Mouse (Mus musculus): ENCODE data around the gene Pip5k1c.

The Pip5k1c gene

DNA sequence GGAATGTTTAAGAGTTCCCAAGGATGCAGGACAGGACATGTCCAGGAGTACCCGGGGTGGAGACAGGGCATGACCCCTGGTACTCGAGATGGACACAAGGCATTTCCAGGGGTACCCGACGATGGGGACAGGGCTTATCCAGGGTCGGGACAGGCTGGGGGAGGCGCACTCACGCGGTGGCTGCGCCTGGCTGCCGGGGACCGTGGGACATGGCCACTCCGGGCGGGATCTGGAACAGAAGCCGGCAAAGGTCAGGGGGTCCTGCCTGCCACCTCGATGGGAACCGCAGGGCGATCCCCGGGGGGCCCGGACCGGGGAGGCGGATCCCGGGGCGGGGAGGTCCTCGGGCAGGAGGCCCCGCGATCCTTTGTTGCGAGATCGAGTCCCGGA, 57.2 kb downstream of the Pip5k1c start:
- DNase-seq (ENCODE audit: low spot score): no peak

DNA sequence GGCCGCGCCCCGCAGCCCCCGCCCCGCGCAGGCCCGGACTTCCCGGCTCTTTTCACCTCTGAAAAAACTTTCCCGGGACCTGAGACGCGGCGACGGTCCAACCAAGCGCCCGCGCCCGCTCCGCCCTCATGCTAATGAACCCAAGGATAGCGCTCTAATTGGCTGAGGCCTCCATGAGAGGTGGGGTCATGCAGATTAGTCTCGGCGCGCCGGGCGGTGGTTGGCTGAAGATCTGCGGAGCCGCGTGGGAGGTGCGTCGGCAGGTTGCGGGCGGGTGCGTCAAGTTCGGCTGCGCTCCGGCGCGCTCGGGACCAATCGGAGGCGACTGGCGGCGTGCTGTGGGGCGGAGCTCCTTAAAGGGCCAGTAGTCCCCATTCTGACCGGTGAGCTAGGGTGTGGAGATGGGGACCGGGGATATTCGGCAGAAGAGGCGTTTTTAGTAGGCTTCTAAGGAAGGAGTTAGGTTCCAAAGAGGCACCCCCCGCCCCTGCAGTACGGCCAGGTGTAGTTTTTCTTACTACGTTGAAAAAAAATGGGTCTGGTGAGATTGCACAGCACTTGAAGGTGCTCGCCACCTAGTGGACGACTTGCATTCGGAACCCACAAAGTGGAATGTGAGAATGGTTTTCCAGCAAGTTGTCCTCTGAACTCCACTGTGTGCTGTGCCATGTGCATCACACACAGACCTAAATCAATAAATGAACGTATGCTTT, 57.7 kb downstream of the Pip5k1c start, which contains the start of gene Hmg20b:
Hmg20b (minus strand) TSS at position 130 of the 713 bp plus-strand sequence.
- peak; percentile 96 for DNase-seq (ENCODE audit: low spot score)

DNA sequence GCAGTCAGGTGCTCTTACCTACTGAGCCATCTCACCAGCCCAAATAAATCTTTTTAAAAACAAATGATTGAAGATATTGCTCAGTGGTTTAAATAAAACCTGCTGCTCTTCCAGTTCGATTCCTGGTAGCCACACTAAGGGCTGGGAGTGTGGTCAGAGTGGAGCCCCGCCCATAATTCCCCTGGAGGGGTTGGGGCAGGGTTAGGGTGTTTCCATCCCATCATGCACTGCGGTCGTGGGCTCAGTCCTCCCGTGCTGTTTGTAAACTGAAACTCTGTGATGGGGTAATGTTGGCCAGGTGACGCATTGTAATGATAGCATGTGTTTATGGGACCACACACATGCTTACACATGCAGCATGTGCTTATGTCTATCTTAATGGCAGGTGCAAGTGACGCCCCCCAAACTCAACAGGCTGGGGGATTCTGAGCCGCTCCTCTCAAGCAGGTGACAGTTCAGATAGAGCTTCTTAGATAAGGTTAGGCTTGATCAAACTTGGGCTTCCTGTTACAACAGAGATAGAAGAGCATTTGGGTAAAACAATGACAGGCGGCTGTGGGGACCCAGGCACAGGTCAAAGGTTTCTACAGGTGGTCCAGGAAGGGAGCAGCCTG, 59.0 kb downstream of the Pip5k1c start:
- no peak for DNase-seq (ENCODE audit: low spot score)

DNA sequence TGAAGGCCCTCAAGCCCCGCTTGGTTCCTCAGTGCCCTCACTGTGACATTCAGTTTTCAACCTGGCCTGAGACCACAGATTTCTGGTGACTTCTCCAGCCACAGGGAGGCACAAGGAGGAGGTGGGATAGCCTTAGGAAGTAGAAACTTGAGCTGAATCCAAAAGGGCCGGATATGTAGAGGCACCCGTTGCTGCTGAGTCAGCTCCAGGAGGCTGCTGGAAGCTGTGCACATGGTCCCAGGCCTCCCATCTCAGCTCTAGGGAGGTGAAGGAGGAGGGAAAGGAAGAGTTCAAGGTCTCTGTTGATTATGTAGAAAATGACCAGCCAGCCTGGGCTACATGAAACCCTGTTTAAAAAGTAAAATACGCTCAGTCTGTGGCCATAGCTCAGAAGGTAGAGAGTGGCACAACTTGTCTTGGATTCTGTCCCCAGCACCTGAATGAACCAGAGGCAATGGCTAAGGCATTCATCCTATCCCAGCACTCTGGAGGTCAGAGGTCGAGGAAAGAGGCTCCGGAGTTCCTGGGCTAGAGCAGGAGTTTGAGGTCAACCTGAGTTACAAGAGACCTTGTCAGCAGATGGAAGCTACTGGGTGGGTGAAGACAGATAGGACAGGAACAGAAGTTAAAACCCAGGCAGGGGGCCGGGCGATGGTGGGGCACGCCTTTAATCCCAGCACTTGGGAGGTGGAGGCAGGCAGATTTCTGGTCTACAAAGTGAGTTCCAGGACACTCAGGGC, 62.1 kb downstream of the Pip5k1c start:
- DNase-seq (ENCODE audit: low spot score): no peak

DNA sequence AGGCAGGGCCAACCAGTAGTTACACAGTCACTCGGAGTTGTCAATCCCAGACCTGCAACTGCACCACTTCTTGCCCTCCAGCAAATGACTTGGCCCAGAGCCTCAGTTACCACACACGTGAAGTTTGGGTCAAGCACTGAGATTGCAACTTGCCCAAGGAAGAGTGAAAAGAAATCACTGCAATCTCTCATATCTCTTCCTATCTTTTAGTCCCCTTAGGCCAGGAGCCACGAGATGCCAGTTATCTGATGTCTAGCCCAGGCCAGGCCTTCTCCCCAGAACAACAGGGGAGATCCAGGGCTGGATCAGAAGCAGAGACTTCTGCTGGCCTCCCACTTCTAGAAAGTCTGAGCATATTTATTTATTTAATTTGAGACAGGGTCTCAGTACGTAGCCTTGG, 62.8 kb downstream of the Pip5k1c start:
- no peak for DNase-seq (ENCODE audit: low spot score)

DNA sequence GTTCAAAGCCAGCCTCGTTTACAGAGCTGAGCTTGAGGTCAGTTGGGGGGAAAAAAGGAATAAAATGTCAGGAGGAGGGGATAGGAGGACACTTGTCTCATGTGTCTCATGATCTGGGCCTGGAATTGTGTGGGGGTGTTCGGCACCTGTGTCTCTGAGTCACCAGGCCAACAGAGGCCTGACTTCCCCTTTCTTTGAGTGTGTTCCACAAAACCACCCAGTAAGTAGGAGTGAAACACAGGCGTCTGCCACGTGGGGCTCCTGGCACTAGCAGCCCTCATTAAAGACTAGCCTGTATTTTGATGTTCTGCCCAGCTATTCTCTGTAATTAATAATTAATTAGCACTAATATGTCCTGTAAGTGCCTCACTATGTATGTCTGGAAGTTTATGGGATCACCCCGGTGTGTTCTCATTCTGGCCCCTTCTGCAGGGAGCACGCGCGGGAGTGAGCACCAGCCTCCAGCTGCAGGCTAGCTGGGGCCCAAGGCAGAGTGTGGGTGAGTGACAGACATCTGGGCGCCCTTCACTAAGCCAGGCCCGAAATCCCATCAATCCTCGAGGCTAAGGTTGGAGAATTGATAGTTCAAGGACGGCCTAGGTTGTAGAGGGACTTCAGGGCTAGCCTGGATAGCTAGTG, 63.7 kb downstream of the Pip5k1c start:
- no peak for DNase-seq (ENCODE audit: low spot score)

DNA sequence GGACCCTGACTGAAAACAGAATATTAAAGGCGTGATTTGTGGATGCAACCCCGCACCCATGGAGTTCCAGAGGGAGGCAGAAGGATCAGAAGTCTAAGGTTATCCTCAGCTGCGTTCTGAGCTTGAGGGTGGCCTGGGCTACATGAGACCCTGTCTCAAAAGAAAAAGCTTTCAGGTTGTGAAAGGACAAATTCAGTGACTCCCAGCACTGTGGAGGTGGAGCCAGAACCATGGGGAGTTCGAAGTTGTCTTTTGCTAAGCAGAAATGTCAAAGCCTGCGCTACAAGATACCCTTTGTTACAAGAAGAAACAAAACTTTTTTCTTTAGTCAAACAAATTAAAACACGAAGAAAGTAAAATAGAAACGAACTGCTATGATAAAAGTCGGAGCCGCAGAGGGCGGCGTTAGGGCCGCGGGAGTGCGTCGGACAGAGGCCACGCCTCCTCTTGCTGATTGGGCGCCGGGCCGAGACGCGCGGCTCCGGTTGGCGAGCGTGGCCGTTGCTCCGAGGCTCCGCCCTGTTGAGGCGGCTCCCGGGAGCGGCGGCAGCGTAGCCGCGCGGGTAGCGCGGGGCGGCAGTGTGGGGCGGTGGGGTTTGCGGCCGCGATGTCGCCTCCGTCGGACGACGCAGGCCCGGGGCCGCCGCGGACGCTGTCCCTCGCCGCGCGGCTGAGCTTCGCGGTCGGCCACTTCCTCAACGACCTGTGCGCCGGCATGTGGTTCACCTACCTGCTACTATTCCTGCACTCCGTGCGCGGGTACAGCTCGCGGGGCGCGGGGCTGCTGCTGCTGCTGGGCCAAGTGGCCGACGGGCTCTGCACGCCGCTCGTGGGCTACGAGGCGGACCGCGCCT, 64.5 kb downstream of the Pip5k1c start, which contains the start of gene Mfsd12:
Mfsd12 (plus strand) TSS at position 501 of the 854 bp plus-strand sequence.
- DNase-seq (ENCODE audit: low spot score): peak; percentile 88

DNA sequence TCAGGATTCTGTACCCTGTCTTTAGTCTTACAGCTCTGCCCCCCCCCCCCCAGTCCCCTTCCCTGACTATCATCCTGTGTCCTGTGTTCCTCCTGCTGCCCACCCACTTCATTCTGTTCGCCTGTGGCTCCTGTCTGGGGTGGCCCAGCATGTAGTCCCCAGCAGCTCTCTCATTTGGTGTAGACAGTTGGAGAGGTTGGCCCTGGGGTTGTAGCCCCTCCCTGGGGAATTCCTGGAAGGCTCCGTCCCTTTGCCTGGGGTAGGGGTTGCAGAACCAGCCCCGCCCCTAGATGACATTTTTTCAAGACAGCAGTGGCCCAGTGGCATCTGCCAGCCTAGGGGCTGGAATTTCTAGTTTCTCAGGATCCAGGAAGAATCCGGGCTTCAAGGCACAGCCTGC, 65.4 kb downstream of the Pip5k1c start:
- no peak for DNase-seq (ENCODE audit: low spot score)

DNA sequence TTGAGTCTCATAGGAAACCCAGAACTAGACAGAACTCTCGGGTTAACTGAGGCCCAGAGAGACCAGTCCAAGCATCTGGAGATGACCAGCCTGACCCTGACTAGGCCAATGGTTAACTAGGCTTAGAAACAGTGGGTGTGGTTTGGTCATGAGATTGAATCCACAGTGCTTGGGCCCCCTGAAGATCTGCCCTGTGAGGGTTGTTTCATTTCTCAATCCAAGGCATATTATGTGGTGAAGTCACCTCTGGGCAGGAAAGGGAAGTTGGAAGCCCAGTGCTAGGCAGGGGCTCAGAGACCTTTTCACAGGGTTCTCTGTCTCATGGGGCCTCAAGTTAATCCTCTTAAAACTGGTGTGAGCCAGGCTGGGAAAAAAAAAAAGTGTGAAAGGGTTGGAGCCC, 66.1 kb downstream of the Pip5k1c start:
- DNase-seq (ENCODE audit: low spot score): no peak

DNA sequence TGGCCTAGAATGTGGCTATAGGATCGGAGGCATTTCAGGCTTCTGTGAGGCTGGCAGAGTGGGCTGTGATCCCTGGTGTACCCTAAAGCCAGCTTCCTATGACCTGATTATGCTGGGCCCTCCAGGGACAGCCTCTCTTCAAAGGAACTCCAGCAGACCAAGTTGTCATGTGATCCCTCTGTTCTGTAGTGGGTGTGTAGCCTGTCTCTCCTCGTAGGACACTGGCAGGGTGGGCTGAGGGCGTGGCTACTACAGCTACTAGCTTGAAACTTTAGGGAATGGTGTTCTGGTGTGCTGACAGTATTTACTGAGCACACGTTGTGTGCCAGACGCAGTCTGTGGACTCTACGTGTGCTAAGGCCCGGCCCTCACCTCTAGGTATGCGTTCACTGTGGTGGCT, 68.0 kb downstream of the Pip5k1c start:
- no peak for DNase-seq (ENCODE audit: low spot score)

DNA sequence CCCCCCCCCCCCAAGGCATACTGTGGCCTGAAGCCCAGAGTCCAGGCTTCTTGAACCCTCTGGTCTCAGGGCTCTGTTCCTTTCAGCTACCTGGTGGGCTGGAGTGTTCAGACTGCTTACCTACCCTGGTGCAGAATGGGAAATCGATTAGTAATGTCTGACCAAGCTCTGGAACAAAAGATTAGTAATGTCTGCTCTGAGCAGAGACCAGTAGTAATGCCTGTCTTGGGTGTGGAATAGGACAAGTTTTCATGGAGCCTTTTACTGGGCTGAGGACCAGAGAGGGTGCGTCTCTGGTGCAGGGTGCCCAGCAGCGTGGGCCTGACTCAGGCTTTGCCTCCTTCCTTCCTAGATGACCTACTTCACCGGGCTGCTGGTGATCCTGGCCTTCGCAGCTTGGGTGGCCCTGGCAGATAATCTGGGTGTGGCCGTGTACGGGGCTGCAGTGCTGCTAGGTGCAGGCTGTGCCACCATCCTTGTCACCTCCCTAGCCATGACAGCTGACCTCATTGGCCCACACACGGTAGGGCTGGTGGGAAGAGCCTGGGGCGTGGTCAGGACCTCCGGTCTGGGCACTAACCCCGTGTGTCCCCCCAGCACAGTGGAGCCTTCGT, 69.7 kb downstream of the Pip5k1c start:
- no peak for DNase-seq (ENCODE audit: low spot score)

DNA sequence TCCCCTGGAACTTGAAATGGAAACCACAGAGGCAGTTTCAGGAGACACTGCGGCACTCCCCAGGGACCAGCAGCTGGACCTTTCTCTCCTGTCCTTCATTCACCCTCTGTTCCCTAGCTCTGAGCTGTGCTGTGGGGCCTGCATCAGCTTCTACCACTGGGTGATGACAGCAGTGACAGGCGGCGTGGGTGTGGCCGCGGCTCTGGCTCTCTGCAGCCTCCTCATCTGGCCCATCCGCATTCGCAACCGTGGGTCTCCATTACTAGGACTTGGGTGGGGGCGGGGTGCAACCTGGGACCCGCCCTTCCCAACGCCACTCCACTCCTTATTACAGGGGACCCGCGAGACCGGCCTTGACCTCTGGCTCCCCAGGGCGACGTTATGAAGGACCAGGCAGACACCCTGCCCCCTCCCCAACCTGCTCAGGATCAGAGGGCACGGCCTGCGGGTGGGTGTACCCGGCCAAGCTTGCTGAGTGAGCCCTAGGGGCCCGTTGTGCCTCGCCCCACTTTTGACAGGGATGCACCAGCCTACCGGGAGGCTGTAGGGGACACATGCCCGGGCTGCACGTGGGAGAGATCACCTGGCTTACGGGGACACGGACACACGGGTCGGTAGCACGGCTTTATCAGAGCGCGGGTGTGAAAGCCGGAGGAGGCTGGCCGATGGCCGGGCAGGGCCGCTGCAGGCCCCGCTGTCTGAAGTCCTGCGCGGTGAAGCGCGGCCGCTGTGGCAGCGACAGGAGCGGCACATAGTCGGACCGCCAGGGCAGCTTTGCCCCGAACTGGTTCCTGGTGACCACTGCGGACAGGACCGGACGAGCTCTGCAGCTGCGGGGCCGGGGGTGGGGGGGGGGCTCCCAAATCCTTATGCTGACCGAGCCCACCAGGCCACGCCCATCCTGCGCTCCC, 70.9 kb downstream of the Pip5k1c start:
- no peak for DNase-seq (ENCODE audit: low spot score)

DNA sequence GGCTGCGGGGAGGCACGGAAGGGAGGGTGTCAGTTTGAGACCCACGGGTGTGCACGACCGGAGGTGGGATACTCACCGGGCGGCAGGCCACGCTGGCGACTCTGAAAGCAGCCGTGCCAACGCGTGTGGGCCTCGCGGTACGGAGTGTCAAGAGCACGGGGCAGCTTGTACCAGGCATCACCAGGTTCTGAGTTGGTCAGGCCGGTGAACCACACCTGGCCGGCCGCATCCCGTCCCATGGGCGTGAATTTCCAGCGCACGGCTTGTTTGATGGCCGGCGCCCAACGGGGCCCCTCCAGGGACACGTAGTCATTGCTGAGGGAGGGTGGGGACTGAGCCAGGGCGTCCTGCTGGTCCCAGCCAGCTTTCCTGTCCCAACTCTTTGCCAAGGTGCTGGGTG, 71.9 kb downstream of the Pip5k1c start:
- DNase-seq (ENCODE audit: low spot score): no peak

DNA sequence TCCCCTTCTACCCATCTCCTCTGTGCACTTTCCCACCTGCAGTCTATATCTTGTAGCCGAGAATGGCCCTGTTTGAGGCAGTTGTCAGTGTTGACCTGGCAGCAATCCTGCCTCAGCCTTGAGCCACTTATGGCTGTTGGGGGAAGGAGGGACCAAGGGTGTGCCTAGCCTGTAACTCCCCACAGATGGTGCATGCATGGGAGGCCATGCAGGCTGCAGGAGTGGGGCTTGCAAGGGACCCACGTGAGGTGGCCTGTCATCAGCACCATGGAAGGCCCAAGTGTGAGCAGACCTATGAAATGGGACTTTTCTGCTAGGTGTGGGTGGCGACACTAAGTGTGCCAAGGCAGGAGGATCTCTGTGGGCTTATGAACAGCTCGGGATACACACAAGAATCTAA, 72.3 kb downstream of the Pip5k1c start:
- no peak for DNase-seq (ENCODE audit: low spot score)

DNA sequence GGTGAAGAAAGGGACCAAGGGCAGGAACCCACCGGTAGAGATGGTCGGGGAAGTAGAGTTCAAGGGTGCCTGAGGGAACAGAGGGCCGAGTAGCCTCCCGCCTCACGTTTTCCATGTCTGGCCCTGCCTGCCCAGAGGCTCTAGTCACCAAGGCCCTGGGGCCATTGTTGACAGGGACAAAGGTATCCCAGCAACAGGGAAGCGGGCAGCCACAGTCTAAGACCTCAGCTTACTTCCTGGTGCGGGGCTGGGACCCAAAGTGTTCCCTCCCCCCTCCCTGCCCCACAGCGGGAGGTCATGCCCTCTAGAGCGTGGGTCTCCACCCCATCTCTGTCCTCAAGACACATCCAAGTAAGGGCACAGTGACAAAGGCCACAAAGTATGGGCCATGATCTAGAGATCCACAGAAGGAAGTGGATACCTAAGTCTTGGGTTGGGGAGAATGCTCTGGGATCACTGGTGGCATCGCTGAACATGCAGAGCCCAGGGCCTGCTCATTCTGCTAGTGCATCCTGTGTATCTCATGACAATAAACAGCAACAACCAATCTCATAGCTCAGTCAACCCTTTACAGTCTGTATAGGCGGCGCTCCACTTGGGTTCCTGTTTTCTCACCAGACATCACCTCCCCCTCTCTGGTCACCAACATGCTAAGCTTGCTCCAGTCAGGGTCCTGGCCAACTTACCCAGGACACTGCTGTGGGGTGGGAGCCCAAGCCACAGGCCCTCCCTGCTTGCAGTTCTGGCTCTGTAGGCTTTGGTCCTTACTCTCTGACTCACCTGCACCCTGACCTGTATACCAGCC, 73.1 kb downstream of the Pip5k1c start, which contains the start of gene 4930404N11Rik:
4930404N11Rik (minus strand) TSS at position 145 of the 805 bp plus-strand sequence.
- no peak for DNase-seq (ENCODE audit: low spot score)

DNA sequence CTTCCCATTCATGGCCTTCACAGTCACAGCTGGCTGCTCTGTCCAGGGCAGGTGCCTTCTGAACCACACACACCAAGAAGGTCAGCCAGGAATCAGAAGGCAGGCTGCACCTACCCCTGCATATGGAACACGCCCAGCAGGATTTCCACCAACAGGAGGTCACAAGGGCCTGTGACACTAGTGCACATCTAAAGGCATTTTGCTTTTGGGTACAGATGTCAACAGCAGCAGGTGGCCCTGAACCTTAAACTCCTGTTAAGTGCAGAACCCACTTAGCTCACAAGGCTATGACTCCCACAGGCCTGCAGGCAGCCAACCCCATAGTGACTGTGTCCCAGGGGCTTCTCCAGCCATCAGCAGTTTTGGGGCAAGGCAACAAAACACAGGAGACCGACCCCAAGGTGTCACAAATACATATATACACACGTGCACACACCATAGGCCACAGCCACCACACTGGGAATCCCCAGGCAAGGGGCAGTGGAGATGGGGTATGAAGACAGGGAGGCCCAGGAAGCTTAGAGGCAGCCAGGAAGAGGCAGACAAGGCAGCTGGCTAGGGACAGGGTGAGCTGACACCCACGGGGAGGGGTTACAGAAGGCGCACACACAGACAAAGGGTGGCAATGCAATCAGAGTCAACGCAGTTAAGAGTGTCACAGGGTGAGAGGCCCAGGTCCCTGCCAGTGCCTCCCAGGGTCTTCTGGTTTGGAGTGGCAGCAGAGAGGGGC, 73.9 kb downstream of the Pip5k1c start:
- DNase-seq (ENCODE audit: low spot score): no peak

DNA sequence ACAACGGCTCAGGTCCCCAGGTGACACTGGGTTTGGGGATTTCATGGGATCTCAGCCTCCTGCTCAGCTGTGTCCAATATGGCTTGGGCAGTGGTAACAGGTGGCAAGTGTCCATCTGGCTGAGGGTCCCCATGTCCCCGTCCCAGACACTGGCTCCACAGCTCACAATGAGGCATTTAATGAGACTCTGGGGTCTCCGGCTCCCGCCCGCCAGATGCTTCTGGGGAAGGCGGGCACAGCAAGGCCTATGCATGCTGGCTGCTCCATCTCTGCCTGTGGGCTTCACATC, 74.4 kb downstream of the Pip5k1c start:
- DNase-seq (ENCODE audit: low spot score): no peak
